Mouse (Mus musculus) lung, postnatal 4 days (tissue): ENCODE measurements around the gene Boll.

Experiments used
- DNase-seq, 2 experiments: peaks; one replicate each; pipeline ENCODE4 v3.0.0; 2021

The Boll gene

DNA sequence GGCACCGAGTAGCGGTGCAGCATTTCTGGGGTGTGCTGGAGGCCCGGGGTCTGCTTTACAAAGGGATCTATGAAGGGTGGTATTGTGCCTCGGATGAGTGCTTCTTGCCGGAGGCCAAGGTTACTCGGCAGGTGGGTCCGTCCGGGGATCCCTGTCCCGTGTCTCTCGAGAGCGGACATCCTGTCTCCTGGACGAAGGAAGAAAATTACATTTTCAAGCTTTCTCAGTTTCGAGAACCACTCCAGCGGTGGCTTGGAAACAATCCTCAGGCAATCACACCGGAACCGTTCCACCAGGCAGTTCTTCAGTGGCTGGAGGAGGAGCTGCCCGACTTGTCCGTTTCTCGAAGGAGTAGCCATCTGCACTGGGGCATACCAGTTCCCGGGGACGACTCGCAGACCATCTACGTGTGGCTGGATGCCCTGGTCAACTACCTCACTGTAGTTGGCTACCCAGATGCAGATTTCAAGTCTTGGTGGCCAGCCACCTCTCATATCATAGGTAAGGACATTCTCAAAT lies 125.6 kb downstream of the Boll start:
- DNase-seq: peak in 1 of 2 experiments; percentile 23

DNA sequence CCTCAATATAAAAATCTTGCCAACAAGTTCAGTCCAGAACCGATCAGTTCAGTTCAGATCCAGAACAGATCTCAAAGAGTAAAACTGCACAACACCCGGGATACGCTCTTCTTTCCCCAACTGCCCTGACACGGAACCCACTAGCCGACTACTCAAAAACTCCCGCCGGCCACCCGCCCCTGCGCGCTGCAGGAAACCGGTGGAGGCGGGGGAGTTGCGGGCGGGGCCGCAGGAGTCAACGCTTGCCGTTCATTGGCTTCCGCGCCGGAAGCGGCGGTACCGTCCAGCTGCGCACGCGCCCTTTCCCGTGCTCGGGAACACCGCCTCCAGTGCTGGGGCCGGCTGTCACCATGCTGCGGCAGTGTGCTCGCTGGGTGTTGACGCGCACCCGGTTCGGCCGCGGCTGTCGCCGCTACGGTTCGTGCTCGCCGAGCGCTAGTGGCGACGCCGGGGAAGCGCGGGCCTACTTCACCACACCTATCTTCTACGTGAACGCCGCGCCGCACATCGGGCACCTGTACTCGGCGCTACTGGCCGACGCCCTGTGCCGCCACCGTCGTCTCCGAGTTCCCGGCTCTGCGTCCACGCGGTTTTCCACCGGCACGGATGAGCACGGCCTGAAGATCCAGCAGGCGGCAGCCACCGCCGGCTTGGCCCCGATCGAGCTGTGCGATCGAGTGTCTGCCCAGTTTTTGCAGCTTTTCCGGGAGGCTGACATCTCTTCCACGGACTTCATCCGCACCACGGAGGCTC lies 126.2 kb downstream of the Boll start, which contains the start of gene Mars2:
Mars2 (plus strand) TSS at position 288 of the 753 bp plus-strand sequence.
- DNase-seq: peak; percentile 96 to 97

DNA sequence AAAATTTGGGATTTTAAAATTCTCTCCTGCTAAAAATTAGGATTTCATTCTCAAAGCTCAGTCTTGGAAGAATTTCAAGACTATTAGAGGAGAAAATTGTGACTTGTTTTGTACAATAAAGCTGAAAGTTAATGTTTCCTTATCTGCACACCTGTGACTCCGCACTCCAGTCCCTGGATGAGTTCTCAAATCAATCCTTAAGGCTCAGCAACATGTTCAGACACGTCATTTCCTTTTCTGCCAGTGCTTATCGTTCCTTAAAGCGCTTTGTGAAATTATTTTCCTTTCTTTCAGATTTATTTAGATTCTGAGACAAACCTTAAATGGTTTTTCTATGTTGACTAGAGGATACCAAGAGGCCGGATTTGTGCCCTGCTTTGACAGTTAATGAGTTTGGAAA lies 126.8 kb downstream of the Boll start:
- DNase-seq: no peak

DNA sequence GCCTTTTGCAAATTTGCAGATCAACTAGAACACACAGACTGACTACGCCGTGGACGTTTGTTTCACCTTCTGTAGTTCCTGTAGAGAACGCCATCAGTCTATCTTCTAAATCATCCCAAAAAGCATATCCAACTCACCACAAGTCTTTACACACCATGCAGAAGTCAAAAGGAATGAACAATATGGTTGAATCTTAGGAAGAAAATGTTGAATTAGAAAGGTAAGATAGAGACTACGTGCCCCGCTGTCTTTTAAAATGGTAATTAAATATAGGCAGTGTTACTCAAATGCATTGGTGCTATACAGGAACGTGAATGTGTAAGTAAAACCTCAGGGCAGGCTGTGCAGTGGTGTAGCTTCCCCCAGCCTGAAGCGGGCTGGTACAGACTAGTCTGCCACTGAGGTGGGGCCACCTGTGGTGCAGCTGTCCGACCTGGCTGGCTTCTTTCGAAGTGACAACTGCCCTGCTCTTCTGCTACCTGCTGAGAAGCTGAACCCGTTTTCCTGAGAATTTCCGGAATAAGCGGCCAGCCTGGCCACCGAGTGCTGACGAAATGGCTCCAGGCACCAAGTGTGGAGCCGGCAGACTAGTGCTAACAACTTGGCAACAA lies 128.3 kb downstream of the Boll start:
- DNase-seq: no peak

DNA sequence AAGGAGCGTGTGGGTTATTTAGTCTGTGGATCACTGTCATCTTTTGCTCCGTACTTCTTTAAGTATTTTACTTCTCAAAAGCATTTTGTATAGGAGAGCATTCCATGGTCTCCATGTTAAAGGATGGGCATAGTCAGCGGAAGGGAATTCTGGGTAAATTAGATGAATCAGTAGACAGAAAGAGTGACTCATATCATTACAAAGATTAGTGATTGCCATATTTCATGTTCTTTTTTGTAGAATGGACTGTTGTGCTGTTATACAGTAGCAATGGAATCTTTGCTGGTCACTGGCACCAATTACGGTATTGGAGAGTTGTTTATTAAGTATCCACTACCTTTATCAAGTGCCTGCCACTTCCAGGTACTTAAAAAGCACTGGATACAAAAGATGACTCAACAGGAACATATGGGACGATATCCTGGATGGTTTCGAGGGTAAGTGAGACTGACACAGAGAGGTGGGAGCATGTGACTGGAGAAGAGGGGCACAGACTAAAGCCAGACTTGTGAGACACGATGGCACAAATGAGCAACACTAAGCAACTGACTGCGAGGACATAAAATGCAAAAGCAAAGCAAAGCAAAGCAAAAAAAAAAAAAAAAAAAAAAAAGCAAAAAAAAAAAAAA lies 134.9 kb downstream of the Boll start:
- DNase-seq: no peak

DNA sequence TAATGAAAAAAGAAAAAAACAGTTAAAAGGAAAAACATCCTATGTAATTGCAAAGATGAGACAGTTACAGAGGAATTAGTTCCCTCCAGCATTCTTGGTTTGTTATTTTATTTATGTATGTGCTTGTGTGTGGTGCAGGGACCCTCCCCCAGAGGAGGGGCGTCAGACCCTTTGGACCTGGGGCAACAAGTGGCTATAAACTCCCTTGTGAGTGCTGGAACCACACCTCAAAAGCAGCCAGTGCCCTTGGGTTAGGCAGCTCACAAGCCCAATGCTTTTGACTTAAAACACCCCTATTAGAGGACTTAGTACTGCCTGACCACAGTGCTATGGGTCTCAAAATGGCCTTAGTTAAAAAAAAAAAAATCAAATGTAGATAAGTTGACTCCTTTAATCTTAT lies 135.9 kb downstream of the Boll start:
- DNase-seq: peak in 1 of 2 experiments; percentile 3

DNA sequence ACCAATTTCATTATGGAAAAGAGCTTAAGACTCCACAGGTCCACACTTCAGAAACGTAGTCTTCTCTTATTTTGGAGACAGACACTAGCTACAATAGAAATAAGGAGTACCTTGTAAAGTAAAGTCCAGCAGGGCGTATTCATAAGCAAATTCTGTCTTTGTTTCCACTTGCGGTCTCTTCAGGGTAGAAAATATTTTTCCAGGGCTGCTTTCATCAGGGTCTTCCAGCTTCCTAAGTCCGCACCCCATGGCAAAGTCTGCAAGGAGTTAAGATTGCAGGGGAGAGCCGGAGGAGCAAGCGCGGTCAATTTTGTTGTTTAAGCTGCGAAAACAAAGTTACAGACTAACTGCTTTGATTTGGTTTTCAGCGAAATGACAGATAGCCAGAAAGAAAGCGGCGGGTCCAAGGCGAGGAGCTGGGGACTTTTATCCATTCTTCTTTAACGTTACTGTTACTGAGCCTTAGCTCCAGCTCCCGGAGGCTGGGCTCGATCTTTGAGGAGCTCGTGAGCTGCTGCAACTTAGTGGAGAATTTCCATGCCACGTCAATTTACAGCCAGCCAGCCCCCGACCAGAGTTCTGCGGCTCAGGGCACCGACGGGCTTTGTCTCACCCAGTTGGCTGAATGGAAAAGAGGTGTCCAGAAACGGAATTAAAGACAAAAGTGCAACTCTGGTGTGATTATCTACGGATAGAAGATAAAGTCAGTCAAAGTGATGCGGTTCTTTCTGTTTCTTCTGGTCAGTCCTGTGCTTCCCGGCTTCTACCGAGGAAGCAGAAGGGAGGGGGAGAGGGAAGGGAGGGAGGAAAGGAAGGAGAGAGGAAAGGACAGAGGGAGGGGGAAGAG lies 137.0 kb downstream of the Boll start, which contains the start of gene Rftn2:
Rftn2 (minus strand) TSS at position 772 of the 847 bp plus-strand sequence.
- peak; percentile 46 to 53 for DNase-seq

DNA sequence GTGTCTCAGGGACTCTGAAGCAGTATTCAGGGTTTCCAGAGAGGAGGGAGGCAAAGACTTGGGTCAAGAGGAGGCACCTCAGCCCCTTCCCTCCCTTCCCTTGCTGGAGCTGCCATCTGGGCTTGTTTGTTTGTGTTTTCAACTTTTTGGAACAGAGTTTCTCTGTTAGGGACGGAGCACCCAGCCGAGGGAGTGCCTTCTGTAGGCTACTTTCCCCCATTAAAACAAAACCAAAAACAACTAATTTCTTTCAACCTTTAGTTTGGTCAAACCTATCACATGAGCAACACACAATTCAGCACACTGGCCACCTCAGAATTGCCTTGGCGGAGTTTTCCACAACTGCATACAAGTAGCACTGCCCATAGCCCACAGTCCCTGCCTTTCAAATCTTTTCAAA lies 137.9 kb downstream of the Boll start:
- DNase-seq: peak in 1 of 2 experiments; percentile 8

DNA sequence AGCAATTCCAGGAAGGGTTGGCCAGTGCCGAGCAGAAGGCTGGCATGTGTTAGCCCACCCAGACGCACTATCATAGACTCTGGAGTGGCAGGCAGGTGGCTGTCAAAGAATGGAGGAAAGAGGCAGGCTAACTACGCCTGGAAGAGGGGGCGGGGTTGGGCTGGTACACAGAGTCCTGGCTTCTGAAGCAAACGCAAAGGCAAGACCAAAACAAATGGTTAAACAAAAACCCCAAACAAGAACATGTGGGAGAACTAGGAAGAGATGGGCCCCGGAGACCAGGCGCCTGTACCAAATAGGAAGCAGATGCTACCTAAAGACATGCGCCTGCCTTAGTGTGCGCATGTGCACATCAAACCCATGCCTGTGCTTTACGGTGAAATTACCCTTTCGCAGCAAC lies 139.2 kb downstream of the Boll start:
- DNase-seq: peak in 1 of 2 experiments; percentile 4

DNA sequence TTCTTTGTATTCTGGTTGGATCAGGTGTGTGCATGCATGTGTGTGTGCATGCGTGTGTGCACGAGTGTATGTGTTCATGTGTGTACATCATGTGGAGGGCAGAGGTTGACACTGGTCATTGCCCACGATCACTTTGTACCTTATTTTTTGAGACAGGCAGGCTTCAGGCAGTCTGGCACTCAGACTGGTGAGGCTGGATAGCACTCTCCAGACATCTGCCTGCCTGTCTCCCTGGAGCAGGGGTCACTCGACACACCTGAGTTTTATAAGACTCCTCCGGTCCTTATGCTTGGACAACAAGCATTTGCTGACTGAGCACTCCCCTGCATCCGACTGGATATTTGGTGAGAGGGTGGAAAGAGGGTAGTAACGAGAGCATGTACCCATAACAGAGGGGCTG lies 140.2 kb downstream of the Boll start:
- DNase-seq: no peak

DNA sequence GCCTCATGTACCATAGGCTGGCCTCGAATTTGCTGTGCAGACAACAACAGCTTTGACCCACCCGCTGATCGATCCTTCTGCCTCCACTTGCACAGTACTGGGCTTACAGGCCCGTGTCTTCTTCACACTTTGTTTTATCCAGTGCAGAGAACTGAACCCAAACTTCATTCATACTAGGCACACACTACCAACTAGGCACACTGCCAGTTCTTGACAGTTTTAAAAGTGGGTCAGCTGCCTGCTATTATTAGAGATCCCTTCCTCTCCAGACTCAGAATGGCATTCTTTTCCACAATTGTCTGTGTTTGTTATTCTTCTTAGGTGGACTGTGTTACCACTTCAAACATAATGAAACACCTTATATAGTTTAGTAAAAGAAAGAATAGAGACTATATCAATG lies 141.9 kb downstream of the Boll start:
- no peak for DNase-seq

DNA sequence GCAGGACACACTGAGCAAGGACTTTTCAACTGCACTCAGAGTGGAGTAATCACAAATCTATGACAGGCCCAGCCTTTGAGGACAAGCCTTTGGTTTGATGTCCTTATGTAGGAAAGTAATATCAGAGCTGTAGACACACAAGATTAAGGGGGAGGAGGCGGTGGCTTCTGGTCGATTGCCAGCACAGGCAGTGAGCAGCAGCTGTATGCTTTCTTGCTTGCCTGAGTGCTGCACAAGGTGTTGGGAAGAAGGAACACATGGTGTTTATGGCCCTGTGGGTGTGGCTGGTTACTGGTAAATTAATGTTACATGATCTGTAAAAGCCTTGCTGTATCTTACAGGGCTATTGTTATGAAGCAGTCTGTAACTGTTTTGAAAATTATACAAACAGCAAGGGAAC lies 146.1 kb downstream of the Boll start:
- peak; percentile 74 to 90 for DNase-seq

DNA sequence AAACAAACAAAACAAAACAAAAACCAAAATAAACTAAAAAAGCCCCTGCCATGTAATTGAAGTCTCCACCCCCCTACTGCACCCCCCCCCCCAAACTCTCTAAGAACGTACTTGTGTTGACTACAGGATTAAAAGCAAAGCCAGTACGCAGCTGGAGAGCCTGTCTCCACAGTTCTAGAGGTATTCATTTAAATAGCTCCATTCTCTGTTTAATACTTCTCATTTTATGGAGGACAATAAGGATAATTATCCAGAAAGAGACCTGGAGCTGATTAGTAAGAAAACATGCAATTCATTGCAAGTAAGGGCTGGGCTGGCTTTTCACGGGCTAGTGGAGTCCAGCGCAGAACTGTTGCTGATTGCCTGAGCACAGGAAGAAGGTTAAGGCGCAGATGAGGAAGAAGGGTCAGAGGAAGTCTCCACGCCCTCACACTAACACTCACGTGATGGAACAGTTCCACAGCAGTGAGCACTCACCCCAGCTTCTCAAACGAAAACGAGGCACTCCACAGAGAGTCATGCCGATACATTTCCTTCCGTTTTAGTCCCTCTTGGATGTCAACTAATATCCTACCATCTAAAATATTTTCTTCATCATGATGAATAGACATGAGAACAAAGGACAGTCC lies 148.0 kb downstream of the Boll start:
- DNase-seq: peak; percentile 47 to 58

DNA sequence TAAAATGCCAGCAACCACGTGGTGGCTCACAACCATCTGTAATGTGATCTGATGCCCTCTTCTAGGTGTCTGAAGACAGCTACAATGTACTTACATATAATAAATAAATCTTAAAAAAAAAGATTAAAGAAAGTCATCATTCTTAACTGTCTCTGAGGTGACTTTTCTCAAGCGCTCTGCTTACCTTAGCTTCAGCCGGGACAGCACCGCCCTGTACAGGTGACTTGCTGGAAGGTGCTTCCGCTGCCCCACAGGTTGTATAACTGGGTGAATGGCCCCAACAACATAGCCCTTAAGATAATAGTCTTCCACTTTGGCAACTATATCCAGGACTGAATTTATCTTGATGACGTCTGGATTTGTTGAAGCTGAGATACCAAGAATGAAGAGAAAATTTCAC lies 149.3 kb downstream of the Boll start:
- no peak for DNase-seq

DNA sequence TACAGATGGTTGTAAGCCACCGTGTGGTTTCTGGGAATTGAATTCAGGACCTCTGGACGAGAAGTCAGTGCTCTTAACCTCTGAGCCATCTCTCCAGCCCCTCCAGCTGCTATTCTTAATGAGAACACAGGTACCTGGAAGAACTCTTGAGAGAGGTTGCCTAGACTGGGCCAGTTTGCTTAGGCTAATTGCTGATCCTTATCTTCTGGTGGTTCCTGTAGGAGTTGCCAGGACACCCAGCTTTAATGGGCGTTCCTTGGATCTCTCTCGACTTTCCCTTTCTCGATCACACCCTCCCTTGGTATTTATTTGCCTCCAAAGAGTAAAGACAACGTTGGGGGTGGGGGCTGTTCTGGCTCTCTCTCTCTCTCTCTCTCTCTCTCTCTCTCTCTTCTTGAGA lies 149.8 kb downstream of the Boll start:
- DNase-seq: no peak

DNA sequence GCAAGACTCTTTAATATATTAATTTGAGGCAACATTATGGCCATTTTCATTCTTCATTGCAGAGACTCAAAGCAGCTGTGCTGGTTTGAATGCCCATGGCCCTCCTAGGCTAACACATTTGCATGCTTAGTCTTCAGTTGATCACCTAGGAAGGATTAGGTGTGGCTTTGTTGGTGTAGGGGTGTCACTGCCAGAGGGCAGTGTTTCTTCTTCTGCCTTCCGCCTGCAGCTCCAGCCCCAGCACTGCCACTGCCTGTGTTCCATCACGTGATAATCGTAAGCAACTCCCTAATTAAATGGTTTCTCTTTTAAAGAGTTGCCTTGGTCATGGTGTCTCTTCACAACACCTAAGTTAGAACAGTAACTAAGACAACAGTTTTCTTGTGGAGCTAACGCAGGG lies 150.5 kb downstream of the Boll start:
- DNase-seq: no peak

DNA sequence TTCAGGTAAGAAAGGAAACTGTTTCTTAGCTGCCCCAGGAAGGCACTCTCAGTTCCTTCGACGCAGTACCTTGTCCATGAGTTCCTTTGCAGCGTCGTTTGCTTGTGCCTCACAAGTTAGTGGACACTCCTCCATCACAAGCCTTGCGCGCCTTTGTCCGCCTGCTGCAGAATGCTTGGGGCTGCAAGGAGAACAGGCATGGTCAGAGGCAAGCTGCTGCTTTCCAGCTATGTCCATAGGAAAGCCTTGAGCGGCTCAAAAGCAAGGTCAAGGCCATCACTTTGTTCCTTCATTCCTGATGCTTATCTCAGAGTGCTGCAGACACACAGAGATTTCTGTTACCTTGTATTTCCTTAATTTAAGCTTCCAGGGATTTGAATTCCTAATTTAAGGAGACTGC lies 152.2 kb downstream of the Boll start:
- DNase-seq: no peak

DNA sequence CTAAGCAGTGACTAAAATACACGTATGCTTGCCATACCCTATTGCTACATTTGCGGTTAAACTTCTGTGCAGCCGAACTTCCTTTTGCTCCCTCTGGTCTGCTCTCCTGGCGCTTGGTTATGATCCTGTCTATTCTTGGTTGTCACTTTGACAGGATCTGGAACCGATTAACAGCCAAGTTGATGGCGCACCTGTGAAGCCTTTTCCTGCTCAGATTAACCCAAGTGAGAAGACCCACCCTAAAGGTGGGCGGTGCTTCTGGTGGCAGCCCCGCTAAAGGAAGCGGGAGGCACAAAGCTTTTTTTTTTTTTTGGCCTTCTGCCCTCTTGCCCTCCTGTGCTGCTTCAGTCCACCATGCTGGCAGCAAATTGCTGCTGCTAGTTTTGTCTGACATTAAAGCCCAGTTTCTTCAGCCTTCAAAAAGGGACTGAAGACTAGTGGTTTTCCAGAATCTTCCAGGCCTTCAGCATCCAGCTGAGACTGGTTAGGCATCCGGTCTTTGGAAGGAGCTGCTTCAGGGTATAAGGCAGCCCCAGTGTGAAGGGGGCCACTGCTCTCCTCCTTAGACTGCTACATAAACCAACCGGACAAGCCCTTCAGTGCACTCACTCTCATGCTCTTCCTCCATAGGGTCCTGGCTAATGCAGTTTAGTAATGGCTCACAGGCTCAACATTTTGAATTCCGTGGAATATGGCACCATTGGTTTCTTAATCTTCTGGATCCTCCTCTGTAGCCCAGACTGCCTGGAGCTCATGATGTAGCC lies 152.9 kb downstream of the Boll start:
- DNase-seq: no peak

DNA sequence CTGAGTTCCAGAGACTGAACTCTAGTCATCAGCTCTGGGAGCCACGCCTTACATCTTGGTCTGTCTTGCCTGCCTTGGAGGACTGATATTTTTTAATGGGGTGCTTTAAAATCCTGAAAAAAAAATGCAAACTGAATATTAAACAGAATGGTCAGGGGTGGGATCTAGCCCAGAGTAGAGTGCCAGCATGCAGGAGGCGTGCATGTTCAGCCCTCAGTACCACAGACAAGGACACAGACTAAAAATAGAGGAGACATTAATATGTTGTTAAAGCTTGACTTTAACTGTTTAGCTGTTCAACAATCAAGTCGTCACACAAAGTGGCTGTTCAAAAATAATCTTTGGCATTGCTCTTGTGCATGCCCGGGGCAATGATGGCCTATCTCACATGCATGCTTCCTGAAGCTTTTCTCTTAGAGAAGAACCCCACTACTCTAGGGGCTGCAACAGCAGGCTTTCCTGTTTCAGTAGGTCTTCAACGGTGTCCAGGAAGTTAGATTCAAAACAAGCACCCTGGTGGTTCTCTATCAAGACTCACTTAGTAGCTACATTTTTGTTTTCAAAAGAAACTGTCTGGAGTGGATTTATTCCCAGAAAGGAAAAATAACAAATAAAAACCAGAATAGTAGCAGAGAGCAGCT lies 154.6 kb downstream of the Boll start:
- no peak for DNase-seq

DNA sequence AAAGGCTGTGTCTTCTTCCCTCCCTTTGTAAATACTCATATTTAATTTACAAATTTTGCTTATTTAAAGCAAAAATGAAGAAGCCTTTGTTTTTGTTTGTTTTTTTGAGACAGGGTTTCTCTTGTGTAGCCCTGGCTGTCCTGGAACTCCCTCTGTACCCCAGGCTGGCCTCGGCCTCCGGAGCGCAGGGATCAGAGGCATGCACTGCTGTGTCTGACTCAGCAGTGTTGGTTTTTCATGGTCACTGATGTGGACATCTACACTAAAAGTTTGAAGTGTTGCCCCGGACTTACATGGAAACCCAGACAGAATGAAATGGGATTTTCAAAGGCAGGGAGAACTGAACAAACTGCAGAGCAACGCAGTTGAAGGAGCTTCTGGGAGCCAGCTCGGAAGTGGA lies 155.7 kb downstream of the Boll start:
- no peak for DNase-seq

DNA sequence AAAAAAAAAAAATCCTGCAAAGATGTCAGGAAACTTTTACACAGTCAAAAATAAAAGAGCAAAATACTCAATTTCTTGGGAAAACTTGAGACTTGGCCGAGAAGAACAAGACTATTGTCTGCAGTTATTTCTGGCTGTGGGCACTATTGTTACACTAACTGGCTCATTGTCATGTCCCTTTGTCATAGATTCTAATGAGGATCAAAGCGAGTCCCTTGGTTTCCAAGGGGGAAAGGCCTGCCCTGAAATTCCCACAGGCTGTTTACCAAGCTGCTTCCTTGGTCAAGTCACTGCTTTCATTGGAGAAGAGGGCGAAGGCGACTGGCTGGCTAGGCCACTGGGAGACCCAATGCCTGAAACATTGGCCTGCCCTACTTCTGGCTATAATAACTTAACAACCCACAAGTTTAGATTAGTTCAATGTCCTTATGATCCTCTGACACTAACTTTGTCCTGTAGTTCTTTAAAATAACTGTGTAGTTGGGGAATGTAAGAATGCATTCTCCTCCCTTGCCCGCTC lies 157.4 kb downstream of the Boll start:
- DNase-seq: no peak
